Mouse (Mus musculus): ENCODE results near the gene Parn.

Parn gene

GRCm38 (mm10) chr16:13557784-13558183, 110.2 kb downstream of the Parn start:
- no peak for DNase-seq (ENCODE audit: extremely low read depth, insufficient read length, low spot score)

DNA sequence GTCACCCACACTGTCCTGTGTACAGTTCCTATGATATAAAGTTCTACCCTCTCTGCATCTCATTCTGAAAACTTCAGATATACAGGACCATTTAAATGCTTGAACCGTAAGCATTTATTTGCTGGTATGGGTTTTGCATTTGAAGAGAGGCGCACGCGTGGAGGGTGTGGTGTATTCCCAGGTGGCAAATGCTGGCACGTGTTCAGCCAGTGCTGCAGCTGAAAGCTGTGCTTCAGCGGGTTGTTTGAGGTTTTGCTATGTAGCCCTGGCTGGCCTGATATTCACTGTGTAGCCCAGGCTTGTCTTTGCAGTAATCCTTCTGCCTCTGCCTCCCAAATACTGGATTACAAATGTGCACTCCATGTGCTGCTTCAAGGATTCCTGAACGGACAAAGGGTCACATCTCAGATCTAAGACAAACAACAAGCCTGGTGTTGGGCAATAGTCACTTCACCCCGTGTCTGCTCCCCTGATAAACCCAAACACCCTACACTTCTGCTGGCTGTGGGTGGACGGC, 111.0 kb downstream of the Parn start:
- DNase-seq (ENCODE audit: extremely low read depth, insufficient read length, low spot score): no peak

DNA sequence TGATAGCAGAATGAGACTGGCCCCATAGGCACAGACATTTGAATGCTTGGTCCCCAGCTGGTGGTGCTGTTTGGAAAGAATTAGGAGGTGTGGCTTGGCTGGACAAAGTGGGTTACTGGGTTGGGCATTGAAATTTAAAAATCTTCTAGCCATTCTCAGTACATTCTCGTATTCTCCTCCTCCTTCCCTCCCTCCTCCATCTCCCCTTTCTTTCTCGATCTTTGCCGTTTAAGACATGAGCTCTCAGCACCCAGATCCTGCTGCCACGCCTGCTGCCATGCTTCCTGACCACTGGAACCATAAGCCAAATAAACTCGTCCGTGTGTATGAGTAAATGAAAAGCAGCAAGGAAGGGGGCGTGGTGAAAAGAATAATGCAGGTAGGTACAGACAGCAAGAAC, 111.5 kb downstream of the Parn start:
- no peak for DNase-seq (ENCODE audit: extremely low read depth, insufficient read length, low spot score)

DNA sequence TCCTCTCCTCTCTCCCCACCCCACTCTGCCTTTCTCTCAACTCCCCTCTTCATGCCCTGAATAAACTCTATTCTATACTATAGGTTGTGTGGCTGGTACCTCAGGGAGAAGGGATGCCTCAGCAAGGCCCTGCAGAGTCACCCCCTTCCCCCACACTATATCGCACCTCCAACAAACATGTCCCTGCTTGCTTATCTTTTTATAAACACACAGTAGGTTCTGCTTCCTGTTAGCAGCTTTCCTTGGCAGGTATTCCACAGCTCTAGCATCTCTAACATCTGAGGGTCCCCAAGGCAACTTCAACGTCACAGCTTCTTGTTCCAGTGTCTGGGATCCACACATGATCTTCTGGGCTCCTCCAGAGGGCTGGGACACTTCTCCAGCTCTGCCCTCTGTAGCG, 117.3 kb downstream of the Parn start:
- no peak for DNase-seq (ENCODE audit: extremely low read depth, insufficient read length, low spot score)

- no peak for DNase-seq (ENCODE audit: extremely low read depth, insufficient read length, low spot score)
These were observed 118.0 kb downstream of the Parn start for GRCm38 (mm10) chr16:13549976-13550375.

DNA sequence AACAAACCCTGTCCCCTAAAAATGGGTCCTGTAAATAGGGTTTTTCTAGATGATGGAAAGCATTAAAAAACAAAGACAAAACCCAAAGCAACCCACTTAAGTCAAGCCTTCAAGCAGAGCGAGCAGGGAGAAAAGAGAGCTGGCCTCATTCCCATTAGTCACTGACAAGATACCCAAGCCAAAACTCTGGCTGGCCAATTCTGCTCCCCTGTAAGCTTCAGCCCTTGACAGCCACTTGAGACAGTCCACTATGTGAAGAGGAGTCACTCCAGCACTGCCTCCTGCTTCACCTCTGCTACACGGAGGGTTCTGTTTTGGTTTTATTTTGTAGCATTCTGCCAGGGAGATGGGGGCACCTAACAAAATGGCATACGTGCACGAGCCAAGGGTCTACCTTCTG, 126.2 kb downstream of the Parn start:
- no peak for DNase-seq (ENCODE audit: extremely low read depth, insufficient read length, low spot score)

GRCm38 (mm10) chr16:13541121-13541747, 126.7 kb downstream of the Parn start:
- DNase-seq (ENCODE audit: extremely low read depth, insufficient read length, low spot score): no peak

DNA sequence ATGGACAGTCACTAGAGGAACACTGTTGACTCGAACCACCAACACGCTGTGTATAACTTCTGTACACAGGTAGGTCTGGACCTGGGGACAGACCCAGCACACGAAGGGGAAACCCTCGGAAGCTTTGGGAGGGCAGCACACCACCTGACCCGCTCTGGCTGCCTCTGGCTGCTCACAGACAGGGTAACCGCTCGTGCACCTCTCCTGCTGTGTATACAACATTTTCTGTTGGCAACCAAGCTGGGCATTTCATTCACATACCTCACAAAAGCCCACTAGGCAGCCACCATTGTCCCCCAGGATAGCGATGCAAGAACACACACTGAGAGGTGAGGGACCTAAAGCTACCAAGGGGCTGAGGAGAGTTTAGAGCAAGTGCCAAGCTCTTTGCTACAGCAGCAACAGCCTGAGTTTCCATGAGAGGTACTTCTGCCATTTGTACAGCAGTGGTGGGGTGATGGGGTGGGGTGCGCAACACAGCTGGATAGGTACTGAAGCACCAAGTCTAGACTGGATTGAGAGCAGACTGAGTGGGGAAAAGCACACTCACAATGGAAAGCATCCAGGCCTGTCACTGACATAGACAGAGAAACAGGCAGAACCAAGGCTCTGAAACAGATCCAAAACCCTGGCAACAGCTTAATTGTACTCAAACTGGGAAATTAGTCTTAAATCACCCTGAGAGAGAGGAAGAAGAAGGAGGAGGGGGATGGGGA, 128.9 kb downstream of the Parn start:
- DNase-seq (ENCODE audit: extremely low read depth, insufficient read length, low spot score): no peak

DNA sequence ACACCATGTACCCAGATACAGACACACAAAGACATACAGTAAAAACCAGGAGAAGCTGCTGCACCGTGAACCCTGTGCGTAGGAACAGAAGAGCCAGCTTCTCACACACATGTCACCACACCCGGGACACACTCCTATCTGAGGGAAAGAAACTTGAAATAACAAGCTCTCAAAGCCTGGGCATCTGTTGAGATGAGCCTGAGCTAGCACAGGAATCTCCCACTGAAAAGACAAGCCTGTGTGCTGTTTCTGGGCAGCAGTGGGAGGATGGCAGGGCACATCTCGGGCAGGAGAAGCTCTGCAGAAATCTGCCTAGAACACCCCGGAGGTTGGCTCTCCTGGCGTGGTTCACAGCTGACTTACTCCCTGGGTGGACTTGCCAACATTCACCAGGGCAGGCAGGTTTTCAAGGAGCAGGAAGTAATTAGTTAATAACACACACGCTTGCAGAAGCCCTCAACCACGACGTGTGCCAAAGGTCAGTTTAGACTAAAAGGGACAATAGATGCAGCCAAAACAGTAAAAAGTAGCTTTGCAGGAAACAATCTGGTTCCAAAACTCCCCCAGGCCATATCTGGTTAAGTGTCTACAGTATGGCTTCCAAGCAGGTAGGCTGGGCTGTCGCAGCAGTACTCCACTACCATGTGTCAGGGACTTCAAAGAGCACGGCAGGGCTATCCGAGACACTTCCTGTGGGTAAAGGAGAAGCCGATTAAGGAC, 129.6 kb downstream of the Parn start:
- DNase-seq (ENCODE audit: extremely low read depth, insufficient read length, low spot score): no peak

- DNase-seq (ENCODE audit: extremely low read depth, insufficient read length, low spot score): no peak
These were observed 131.6 kb downstream of the Parn start for GRCm38 (mm10) chr16:13536404-13536803.

DNA sequence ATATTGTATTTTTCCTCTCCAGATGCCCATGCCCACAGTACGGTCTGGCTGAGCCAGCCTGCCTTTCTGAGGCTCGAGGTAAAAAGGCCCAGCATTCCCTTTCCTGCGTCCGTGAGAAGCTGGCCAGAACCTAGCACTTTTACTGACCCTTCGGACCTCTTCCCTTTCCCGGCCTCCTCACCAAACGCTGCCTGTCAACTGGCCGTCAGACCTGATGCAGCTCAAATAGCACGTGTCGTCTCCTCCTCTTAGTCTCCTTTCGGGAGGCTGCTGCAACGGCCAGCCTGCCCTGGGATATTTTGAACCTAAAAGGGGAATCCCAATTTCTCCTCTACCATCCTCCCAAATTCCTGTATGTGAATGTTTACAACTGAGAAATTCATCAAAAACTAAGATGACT, 132.1 kb downstream of the Parn start:
- DNase-seq (ENCODE audit: extremely low read depth, insufficient read length, low spot score): no peak

DNA sequence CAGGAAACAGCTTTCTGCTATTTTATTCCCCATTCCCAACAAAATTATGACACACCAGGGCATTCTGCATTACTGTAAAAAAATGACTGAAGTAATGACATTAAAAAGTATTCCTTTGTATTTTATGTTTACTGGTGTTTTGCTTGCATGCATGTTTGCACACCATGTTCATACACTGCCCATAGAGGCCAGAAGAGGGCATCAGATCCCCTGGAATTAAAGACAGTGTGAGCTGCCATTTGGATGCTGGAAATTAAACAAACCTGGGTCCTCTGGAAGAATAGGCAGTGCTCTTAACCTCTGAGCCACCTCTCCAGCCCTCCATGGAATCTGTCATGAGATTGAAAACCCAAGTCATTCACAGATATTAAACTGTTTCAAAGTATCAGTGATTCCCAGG, 135.1 kb downstream of the Parn start:
- DNase-seq (ENCODE audit: extremely low read depth, insufficient read length, low spot score): no peak

- DNase-seq (ENCODE audit: extremely low read depth, insufficient read length, low spot score): no peak
These were observed 136.7 kb downstream of the Parn start for GRCm38 (mm10) chr16:13531279-13531678.

DNA sequence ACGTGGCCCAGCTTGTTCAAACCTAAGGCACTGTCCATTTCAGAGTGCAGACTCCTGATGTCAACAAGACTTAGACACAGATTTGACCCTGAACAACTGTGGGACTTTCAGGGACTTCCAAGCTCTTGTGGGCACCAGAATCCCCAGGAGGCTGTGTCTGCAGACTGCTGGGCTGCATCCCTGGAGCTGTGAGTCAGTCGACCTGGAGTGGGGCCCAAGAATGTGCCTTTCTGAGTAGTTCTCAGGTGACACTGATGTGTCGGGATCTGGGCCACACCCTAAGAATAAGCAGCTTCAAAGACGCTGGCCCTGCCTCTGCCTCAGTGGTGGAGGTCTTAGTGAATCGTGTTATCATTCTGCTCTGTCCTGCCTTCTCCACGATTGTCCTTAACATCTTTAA, 146.6 kb downstream of the Parn start:
- peak; percentile 89 for DNase-seq (ENCODE audit: extremely low read depth, insufficient read length, low spot score)

DNA sequence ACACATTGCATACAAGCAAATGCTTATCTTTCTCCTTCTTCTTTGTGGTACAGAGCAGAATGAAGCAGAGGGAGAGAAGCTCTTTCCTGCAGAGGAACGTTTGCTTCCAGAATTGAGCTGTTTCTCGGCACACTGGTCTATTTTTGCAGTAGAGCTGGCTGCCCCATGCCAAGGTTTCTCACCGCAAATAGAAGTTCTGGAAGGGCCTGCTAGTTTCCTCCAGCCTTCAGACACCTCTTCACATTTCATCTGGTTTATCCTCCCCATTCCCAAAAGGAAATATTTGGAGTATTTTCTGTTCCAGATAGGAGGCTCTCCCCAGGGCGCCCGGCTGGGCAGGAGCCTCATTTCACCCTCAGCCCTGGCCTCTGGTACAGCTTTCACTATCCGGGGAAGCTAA, 147.7 kb downstream of the Parn start:
- DNase-seq (ENCODE audit: extremely low read depth, insufficient read length, low spot score): no peak

DNA sequence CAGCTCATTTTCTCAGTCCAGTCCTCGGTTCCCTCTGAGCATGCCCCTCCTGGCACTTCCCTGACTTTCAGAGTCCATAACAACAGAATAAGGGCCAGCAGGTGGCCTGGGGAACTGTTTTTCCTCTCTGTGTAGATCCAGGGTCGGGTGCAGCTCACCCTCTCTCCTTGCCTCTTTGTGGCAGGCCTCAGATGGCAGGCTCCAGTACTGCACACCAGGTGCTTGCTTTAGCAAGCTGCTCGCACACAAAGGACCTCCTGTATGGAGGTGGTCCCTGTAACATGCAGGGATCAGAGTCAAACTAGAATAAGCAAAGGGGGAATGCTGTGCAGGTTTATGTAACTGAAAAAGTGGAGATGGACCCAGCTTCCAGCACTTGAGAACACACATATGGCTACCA, 151.8 kb downstream of the Parn start:
- no peak for DNase-seq (ENCODE audit: extremely low read depth, insufficient read length, low spot score)

- DNase-seq (ENCODE audit: extremely low read depth, insufficient read length, low spot score): no peak
These were observed 152.4 kb downstream of the Parn start for GRCm38 (mm10) chr16:13515524-13515923.

DNA sequence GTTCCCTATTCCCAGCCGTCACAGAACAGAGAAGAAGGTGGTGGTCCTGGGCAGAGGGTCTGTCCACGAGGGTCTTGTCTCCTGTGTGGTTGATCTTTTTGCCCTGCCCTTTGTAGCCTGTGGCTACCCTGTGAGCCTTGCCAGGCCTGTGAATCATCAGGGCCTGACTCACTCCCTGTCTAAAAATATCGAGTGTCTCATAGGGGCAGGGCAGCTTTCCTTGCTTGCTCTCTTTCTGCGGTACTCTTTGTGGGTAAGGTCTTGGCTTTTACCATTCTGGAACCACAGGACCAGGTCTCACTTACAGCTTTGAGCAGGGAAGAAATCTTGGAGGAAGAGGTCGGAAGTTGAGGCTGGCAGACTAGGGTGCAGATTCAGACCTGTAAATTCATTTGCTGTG, 162.9 kb downstream of the Parn start:
- peak; percentile 82 for DNase-seq (ENCODE audit: extremely low read depth, insufficient read length, low spot score)

DNA sequence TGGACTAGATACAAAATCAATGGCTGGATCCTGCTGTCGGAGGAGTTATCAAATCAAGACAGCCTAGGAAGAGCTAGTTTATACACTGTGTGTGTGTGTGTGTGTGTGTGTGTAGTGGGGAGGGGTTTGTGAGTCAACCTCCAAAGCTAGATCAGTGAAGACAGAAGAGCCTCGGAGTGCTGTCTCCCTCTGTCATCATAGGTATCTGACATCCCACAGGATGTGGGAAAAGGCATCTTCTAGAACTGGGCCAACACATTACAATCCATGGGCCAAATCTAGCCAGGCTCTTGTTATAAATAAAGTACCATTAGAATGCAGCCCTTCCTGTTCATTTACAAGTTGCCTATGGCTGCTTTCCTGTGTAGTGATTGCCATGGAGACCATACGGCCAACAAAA, 163.5 kb downstream of the Parn start:
- peak; percentile 57 for DNase-seq (ENCODE audit: extremely low read depth, insufficient read length, low spot score)

DNA sequence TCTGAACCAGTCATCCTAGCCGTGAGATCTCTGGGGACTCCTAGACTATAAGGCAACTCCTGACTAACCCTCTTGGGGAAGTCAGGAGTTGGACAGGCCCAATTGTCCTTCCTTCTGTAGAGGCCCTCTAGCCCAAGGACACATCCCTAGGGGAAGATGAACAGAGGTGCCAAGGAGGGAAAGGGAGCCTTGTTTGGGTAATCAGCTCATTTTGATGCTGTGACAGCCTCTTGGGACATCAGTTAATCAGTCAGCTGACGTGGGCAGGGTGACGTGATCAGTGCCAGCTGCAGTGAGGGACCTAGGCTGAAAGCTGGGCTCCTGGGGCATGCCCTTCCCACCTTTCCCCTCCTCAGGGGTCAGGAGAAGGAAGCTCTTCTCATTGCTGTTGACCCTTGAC, 169.0 kb downstream of the Parn start:
- no peak for DNase-seq (ENCODE audit: extremely low read depth, insufficient read length, low spot score)

DNA sequence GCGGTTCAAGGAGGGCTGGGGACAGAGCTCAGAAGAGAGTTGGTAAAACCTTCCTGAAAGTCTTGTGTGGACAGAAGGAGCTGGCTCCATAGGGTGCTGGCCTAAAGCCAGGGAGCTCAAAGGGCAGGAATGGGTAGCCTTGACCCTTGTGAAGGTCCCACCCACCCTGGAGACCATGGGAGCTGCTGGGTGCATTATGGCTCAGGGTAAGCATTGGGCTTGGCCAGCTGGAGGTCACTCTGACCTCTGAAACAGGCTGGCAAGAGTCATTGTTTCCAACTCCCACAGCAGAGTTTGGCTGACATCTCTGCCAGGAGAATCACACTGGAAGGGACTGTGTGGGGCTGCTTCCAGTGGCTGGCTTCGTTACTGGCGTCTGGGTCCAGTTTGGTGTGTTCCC, 174.0 kb downstream of the Parn start:
- DNase-seq (ENCODE audit: extremely low read depth, insufficient read length, low spot score): peak; percentile 23

DNA sequence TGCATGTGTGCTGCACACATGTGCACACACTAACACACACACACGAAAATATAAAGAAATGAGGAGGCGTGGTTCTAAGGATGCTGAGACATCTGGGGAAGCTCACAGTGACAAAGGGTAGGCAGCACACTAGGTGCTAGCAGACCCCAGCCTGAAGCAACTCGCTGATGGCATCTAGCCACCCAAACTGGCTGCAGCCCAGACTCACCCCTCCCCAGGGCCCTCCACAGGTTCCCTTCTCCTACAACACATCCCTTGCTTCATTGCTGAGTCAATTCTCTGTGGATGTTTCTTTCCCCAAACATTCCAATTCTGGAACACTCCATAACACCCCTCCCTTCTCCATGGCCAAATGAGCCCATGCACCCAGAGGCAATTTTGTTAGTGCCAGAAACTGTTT, 175.0 kb downstream of the Parn start:
- DNase-seq (ENCODE audit: extremely low read depth, insufficient read length, low spot score): no peak

Measured in 3134 (cell line).